Mouse (Mus musculus) forebrain, embryonic 14.5 days (tissue): ENCODE data around the gene Twf1. TPM values are rescaled to one million over a fixed set of nuclear protein-coding genes. Genes with fewer than 3 reads are reported as not detected.

Source experiments
- ATAC-seq: fragments of 200-750 bp; cut with Nextera tagmentation; 2 replicates; pipeline ENCODE4 v1.8.0; 2017; ENCODE audit warnings: mild to moderate bottlenecking, moderate library complexity
- DNase-seq: peaks from one replicate; pipeline ENCODE4 v3.0.0-alpha.2; 2015; ENCODE audit warnings: low spot score
- H3K27ac ChIP-seq: fragments of 300-500 bp; sonication (generic); 2 replicates; pipeline ENCODE4 v1.5.1; 2014; ENCODE audit warnings: low read depth, mild to moderate bottlenecking, control low read depth, low read length, moderate library complexity
- H3K27me3 ChIP-seq: fragments of 300-500 bp; sonication (generic); replicated peaks from 2 replicates; pipeline ENCODE4 v1.6.1; 2014; ENCODE audit warnings: low read length, control low read depth, mixed read lengths; ENCODE audit not compliant: control insufficient read depth, insufficient read depth
- H3K36me3 ChIP-seq: fragments of 300-500 bp; sonication (generic); 2 replicates; pipeline ENCODE4 v1.6.1; 2014; ENCODE audit warnings: low read length, control low read depth; ENCODE audit not compliant: control insufficient read depth, insufficient read depth
- H3K4me1 ChIP-seq: fragments of 300-500 bp; sonication (generic); 2 replicates; pipeline ENCODE4 v1.6.1; 2014; ENCODE audit warnings: antibody characterized with exemption, low read length, control low read depth; ENCODE audit not compliant: control insufficient read depth, insufficient read depth
- H3K4me2 ChIP-seq: fragments of 300-500 bp; sonication (generic); 2 replicates; pipeline ENCODE4 v1.6.1; 2014; ENCODE audit warnings: mild to moderate bottlenecking, control low read depth, low read length
- H3K4me3 ChIP-seq: fragments of 300-500 bp; sonication (generic); 2 replicates; pipeline ENCODE4 v1.5.1; 2014; ENCODE audit warnings: low read depth, low read length, control low read depth
- H3K9ac ChIP-seq: fragments of 300-500 bp; sonication (generic); 2 replicates; pipeline ENCODE4 v1.6.1; 2014; ENCODE audit warnings: mild to moderate bottlenecking, low read length, control low read depth, moderate library complexity
- H3K9me3 ChIP-seq: fragments of 300-500 bp; sonication (generic); replicated peaks from 2 replicates; pipeline ENCODE4 v1.6.1; 2016; ENCODE audit warnings: low read length, control low read depth, mixed read lengths; ENCODE audit not compliant: control insufficient read depth
- WGBS: fragments of 180-500 bp; shearing (Covaris S2); extraction: QIAGEN DNeasy Blood & Tissue Kit; methylation state at CpG from one replicate; pipeline ENCODE4 v1.1.7; 2014; 5-methylcytosine and 5-hydroxymethylcytosine counted together
- polyA plus RNA-seq: library from polyadenylated mRNA; unstranded; fragments of >200 nt; fragmentation: Nextera tagmentation; extraction: Ambion mirVana; gene quantifications from 2 replicates; pipeline ENCODE4 v1.2.1, GENCODE M21; 2014

The Twf1 gene
- 103 and 105 TPM in 2 replicates for polyA plus RNA-seq

- Histone ChIP-seq H3K4me3 (peak within 1 kb of the TSS; percentile 95), H3K9ac (peak within 1 kb of the TSS; percentile 90), H3K27me3 (no peaks in the 10 kb centered on the region), H3K4me1 (peaks cover 2% of the 10 kb centered on the region; the same call in 1 of the 2 replicates), H3K36me3 (peaks cover 9% of the 10 kb centered on the region), H3K27ac (peak within 1 kb of the TSS; percentile 86), H3K9me3 (no peaks in the 10 kb centered on the region), H3K4me2 (peak within 1 kb of the TSS; percentile 71)
- peak; percentile 100 for ATAC-seq
- WGBS, result under 1% methylated on average over 62 of the region's 70 CpGs
- peak; percentile 99 for DNase-seq
These were observed at the start of gene Twf1 for GRCm38 (mm10) chr15:94589219-94590075. Gene Twf1 (minus strand): TSS chr15:94589889.

GRCm38 (mm10) chr15:94639126-94639525, 49.4 kb upstream of the Twf1 start:
- no peaks in the 10 kb centered on the region for H3K36me3 ChIP-seq
- 92% methylated on average over 2 of the region's 2 CpGs for WGBS
- no peak overlapping the region for H3K27ac ChIP-seq
- no peak overlapping the region for H3K4me2 ChIP-seq
- no peak overlapping the region for H3K4me3 ChIP-seq
- no peaks in the 10 kb centered on the region for H3K9me3 ChIP-seq
- ATAC-seq (no peak), DNase-seq (no peak)
- 0 out of 2 replicates have a peak, but pooled peaks cover 2% of the 10 kb centered on the region for H3K4me1 ChIP-seq
- H3K9ac ChIP-seq, result no peak overlapping the region
- H3K27me3 ChIP-seq, result no peaks in the 10 kb centered on the region

- no peaks in the 10 kb centered on the region for H3K27me3 ChIP-seq
- no peaks in the 10 kb centered on the region for H3K36me3 ChIP-seq
- ATAC-seq (no peak), DNase-seq (no peak)
- WGBS, result 82% methylated on average over 2 of the region's 2 CpGs
- H3K9me3 ChIP-seq, result no peaks in the 10 kb centered on the region
- H3K4me3 ChIP-seq, result no peak overlapping the region
- H3K4me1 ChIP-seq, result 0 out of 2 replicates have a peak, but pooled peaks cover 2% of the 10 kb centered on the region
- no peak overlapping the region for H3K4me2 ChIP-seq
- no peak overlapping the region for H3K9ac ChIP-seq
- no peak overlapping the region for H3K27ac ChIP-seq
These were observed 48.5 kb upstream of the Twf1 start for GRCm38 (mm10) chr15:94638207-94638606.

GRCm38 (mm10) chr15:94634524-94634923, 44.8 kb upstream of the Twf1 start:
- ATAC-seq, result no peak
- H3K9ac ChIP-seq, result no peak overlapping the region
- no peak overlapping the region for H3K4me2 ChIP-seq
- no peak for DNase-seq
- H3K36me3 ChIP-seq, result no peaks in the 10 kb centered on the region
- H3K27me3 ChIP-seq, result peaks cover 10% of the 10 kb centered on the region
- H3K4me1 ChIP-seq, result no peaks in the 10 kb centered on the region
- no peak overlapping the region for H3K4me3 ChIP-seq
- no peaks in the 10 kb centered on the region for H3K9me3 ChIP-seq
- 87% methylated on average over 11 of the region's 11 CpGs for WGBS
- H3K27ac ChIP-seq, result no peak overlapping the region

- 88% methylated on average over 4 of the region's 4 CpGs for WGBS
These were observed 40.9 kb upstream of the Twf1 start for GRCm38 (mm10) chr15:94630553-94630952.

GRCm38 (mm10) chr15:94628830-94629601, 39.3 kb upstream of the Twf1 start, which contains the start of gene Tmem117:
Gene Tmem117 (plus strand): TSS chr15:94629232.
- ATAC-seq (peak; percentile 67), DNase-seq (peak; percentile 24)
- Histone ChIP-seq H3K27me3 (peaks cover 10% of the 10 kb centered on the region), H3K9ac (peak within 1 kb of the TSS; percentile 77), H3K9me3 (no peaks in the 10 kb centered on the region), H3K27ac (no peak within 1 kb of the TSS), H3K4me3 (peak within 1 kb of the TSS; percentile 63), H3K36me3 (no peaks in the 10 kb centered on the region), H3K4me2 (peak within 1 kb of the TSS; percentile 99), H3K4me1 (no peaks in the 10 kb centered on the region)
- 1% methylated on average over 61 of the region's 96 CpGs for WGBS

More at GRCm38 (mm10) chr15:94630553-94630952, 40.9 kb upstream of the Twf1 start:
- no peak for ATAC-seq
- Histone ChIP-seq H3K9me3 (no peaks in the 10 kb centered on the region), H3K27ac (no peak overlapping the region), H3K4me2 (no peak overlapping the region), H3K27me3 (peaks cover 10% of the 10 kb centered on the region), H3K4me3 (no peak overlapping the region), H3K4me1 (no peaks in the 10 kb centered on the region), H3K9ac (no peak overlapping the region), H3K36me3 (no peaks in the 10 kb centered on the region)
- no peak for DNase-seq

GRCm38 (mm10) chr15:94628463-94628829, 38.8 kb upstream of the Twf1 start:
- H3K9me3 ChIP-seq, result no peaks in the 10 kb centered on the region
- no peaks in the 10 kb centered on the region for H3K4me1 ChIP-seq
- H3K27ac ChIP-seq, result no peak overlapping the region
- 51% methylated on average over 2 of the region's 2 CpGs for WGBS
- ATAC-seq (0 out of 2 replicates have a peak, but pooled peaks have one; percentile 12), DNase-seq (no peak)
- peak overlapping the region; percentile 63 for H3K4me3 ChIP-seq
- peak overlapping the region; percentile 99 for H3K4me2 ChIP-seq
- no peaks in the 10 kb centered on the region for H3K36me3 ChIP-seq
- H3K27me3 ChIP-seq, result peaks cover 10% of the 10 kb centered on the region
- peak overlapping the region; percentile 77 for H3K9ac ChIP-seq

GRCm38 (mm10) chr15:94620909-94621308, 31.2 kb upstream of the Twf1 start:
- no peak overlapping the region for H3K9ac ChIP-seq
- no peak for ATAC-seq
- H3K4me3 ChIP-seq, result no peak overlapping the region
- DNase-seq, result no peak
- H3K4me2 ChIP-seq, result no peak overlapping the region
- no peaks in the 10 kb centered on the region for H3K36me3 ChIP-seq
- H3K4me1 ChIP-seq, result no peaks in the 10 kb centered on the region
- no peaks in the 10 kb centered on the region for H3K9me3 ChIP-seq
- H3K27me3 ChIP-seq, result no peaks in the 10 kb centered on the region
- H3K27ac ChIP-seq, result no peak overlapping the region
